Mouse (Mus musculus): Measurements from ENCODE around the gene Zfp865. TPM values are rescaled to one million over a fixed set of nuclear protein-coding genes. Genes with fewer than 3 reads are reported as not detected.

The Zfp865 gene
- 6.7 and 7.3 TPM in 2 replicates for polyA plus RNA-seq (2014; fragmentation: Nextera tagmentation; extraction: Ambion mirVana)

DNA sequence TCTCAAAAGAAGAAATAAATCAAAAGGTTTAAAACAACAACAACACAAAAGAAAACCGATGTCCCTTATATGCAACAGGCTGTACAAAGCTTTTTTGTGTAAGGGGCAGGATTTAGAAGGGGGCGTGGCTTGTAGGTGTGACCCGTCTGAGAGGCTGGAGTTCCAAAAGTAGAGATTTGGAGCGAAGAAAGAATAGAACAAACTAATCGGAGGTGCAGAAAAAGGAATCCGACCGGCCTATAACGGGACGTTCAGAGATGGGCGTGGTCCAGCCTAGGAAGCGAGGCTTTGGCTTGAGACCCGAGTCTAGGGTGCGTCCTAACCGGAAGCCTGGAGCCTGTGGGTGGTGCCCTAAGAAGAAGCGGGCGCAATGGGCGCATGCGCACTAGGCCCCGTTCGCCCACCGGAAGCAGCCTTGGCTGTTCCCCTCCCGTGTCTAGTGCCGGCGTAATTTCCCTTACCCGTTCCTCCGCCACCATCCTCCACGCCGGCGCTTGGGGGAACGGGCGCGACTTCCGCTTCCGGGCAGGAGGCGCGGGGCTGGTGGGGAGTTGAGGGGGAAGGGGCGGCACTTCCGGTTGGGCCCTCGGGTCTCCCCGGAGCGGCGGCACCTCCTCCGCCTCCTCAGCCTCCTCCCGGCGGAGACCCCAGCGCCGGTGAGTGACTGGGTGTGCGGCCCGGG lies at the start of gene Zfp865, which contains the start of gene Ccdc106:
Gene Zfp865, plus strand, starts transcription at position 377 of the 682 bp plus-strand sequence.
Gene Ccdc106, plus strand, starts transcription at position 554 of the 682 bp plus-strand sequence.
- Histone ChIP-seq H3K4me2 (ENCODE audit: low read depth, low read length, severe bottlenecking) (peak within 1 kb of the TSS; percentile 68), H3K4me1 (replicated peaks; ENCODE audit: control insufficient read depth, insufficient read depth, low read length) (peaks cover 3% of the 10 kb centered on the region; the same call in 1 of the 2 replicates), H3K9me3 (ENCODE audit: control insufficient read depth, low read length) (no peaks in the 10 kb centered on the region), H3K4me3 (ENCODE audit: low read depth, low read length) (peak within 1 kb of the TSS; percentile 86), H3K9ac (ENCODE audit: low read length) (peak within 1 kb of the TSS; percentile 95), H3K27ac (ENCODE audit: low read depth, low read length) (peak within 1 kb of the TSS; percentile 90), H3K27me3 (ENCODE audit: control insufficient read depth, insufficient read depth, low read length) (no peaks in the 10 kb centered on the region), H3K36me3 (ENCODE audit: control insufficient read depth, insufficient read depth, low read length) (no peaks in the 10 kb centered on the region; the same call in 1 of the 2 replicates)
- DNase-seq (ENCODE audit: low spot score) (peak; percentile 99), ATAC-seq (replicated peaks; ENCODE audit: low FRiP score) (peak; percentile 89)
- WGBS, result under 1% methylated on average over 47 of the region's 49 CpGs

DNA sequence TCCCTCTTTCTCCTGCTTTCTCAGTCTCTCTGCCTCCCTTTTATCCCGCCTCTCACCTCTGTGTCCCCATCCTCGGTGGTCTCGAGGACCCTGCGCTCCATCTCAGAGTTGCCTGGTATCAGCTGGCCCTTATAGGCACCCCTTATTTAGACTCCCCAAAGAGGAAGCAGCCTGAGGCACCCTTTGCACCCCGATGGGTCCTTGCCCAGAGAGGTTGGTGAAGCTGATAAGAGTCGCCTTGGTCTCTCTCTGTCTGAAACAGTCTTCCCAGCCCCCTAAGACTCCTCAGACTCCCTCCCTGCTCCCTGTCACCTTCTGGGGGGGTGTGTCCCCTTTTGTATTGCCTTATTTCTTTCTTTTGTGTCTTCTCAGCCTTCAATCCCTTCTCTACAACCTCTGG lies 49.1 kb upstream of the Zfp865 start, which contains the start of gene Sbk3:
Gene Sbk3, minus strand, starts transcription at position 101 of the 400 bp plus-strand sequence.
- Histone ChIP-seq H3K4me2 (ENCODE audit: low read depth, low read length, severe bottlenecking) (no peak within 1 kb of the TSS), H3K9me3 (ENCODE audit: control insufficient read depth, low read length) (no peaks in the 10 kb centered on the region), H3K4me1 (replicated peaks; ENCODE audit: control insufficient read depth, insufficient read depth, low read length) (no peaks in the 10 kb centered on the region), H3K27ac (ENCODE audit: low read depth, low read length) (no peak within 1 kb of the TSS), H3K27me3 (ENCODE audit: control insufficient read depth, insufficient read depth, low read length) (no peaks in the 10 kb centered on the region), H3K4me3 (ENCODE audit: low read depth, low read length) (no peak within 1 kb of the TSS), H3K36me3 (ENCODE audit: control insufficient read depth, insufficient read depth, low read length) (no peaks in the 10 kb centered on the region), H3K9ac (ENCODE audit: low read length) (peak within 1 kb of the TSS; percentile 2; the same call in 1 of the 2 replicates)
- WGBS, result 31% methylated on average over 6 of the region's 6 CpGs
- ATAC-seq (replicated peaks; ENCODE audit: low FRiP score) (no peak), DNase-seq (ENCODE audit: low spot score) (peak; percentile 48)

DNA sequence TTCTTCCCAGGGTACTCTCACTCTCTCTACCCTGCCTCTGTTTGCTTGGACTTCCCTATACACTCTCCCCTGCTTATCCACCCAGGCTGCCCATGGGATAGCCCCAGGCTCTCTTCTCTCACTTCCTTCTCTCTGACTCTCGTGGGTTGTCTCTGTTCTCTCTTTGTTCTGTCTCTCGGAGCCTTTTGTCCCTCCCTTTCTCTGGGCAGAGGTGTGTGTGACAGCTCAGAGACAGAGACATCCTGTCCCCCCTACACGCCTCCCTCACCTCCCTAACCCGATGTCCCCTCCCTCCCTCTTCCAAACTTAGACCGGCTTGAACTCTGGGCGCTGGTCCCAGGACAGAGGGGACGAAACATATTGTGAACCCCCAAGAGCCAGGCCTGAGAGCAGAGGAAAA lies 48.5 kb upstream of the Zfp865 start:
- H3K27ac ChIP-seq (ENCODE audit: low read depth, low read length), result no peak overlapping the region
- H3K9me3 ChIP-seq (ENCODE audit: control insufficient read depth, low read length), result no peaks in the 10 kb centered on the region
- no peaks in the 10 kb centered on the region for H3K27me3 ChIP-seq (ENCODE audit: control insufficient read depth, insufficient read depth, low read length)
- DNase-seq (ENCODE audit: low spot score), result peak; percentile 34
- H3K4me1 ChIP-seq (replicated peaks; ENCODE audit: control insufficient read depth, insufficient read depth, low read length), result no peaks in the 10 kb centered on the region
- H3K4me3 ChIP-seq (ENCODE audit: low read depth, low read length), result no peak overlapping the region
- ATAC-seq (replicated peaks; ENCODE audit: low FRiP score), result no peak
- no peak overlapping the region for H3K9ac ChIP-seq (ENCODE audit: low read length)
- 34% methylated on average over 7 of the region's 7 CpGs for WGBS
- no peaks in the 10 kb centered on the region for H3K36me3 ChIP-seq (ENCODE audit: control insufficient read depth, insufficient read depth, low read length)
- no peak overlapping the region for H3K4me2 ChIP-seq (ENCODE audit: low read depth, low read length, severe bottlenecking)

DNA sequence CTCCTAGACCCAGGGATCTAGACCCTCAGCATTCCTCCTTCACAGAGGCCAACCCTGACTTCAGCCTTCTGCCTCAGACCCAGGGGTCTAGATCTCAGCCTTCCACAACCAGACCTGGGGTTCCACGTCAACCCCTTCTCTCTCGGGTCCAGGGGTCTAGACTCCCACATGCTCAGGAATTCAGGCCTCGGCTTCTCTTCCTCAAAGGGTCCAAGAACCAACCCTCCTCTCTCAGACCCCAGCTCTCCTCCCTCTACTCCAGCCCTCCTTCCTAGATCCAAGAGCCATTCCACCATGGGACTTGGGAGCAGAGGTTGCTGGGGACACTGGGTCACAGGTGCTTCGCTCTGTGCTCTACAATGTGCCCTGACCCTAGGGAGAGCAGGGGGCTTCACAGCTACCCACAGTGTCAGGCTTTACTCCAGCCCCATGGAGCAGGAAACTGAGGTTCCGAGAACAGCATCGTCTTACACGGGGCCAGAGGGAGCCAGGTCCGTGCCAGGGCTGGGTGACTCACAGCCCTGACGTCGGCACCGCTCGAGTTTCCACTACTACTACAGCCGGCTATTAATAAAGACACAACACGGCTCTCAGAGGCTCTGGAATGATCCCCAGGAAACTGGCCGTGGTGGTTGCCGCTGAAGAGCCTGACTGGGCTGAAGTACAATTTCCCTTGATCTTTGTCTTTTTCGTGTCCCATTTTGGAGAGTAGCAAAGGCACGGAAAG lies 47.7 kb upstream of the Zfp865 start:
- H3K9me3 ChIP-seq (ENCODE audit: control insufficient read depth, low read length), result peaks cover 3% of the 10 kb centered on the region; the same call in 1 of the 2 replicates
- H3K27ac ChIP-seq (ENCODE audit: low read depth, low read length), result no peak overlapping the region
- no peaks in the 10 kb centered on the region for H3K36me3 ChIP-seq (ENCODE audit: control insufficient read depth, insufficient read depth, low read length)
- H3K9ac ChIP-seq (ENCODE audit: low read length), result no peak overlapping the region
- H3K4me3 ChIP-seq (ENCODE audit: low read depth, low read length), result no peak overlapping the region
- no peaks in the 10 kb centered on the region for H3K27me3 ChIP-seq (ENCODE audit: control insufficient read depth, insufficient read depth, low read length)
- no peak for ATAC-seq (replicated peaks; ENCODE audit: low FRiP score)
- no peaks in the 10 kb centered on the region for H3K4me1 ChIP-seq (replicated peaks; ENCODE audit: control insufficient read depth, insufficient read depth, low read length)
- 79% methylated on average over 18 of the region's 18 CpGs for WGBS
- no peak overlapping the region for H3K4me2 ChIP-seq (ENCODE audit: low read depth, low read length, severe bottlenecking)
- DNase-seq (ENCODE audit: low spot score), result peak; percentile 35

DNA sequence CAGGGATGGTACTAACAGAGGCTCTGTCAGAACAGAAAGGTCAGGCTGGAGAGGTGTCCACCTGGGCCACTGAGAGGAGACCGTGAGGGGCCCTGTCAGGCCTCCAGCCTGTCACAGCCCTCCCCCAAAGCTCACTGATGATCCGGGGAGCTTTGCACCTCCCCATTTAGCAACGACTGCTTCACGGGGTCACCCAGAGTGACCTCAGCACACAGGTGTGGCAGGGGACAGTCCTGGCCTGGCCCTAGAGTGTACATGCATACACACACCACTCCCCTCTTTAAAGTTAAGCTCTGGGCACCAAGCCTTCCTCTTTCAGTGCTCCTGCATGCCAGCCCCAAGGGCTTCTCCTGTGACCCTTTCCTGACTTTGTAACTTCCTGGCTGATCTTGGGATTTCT lies 44.7 kb upstream of the Zfp865 start:
- DNase-seq (ENCODE audit: low spot score) (no peak), ATAC-seq (replicated peaks; ENCODE audit: low FRiP score) (no peak)
- Histone ChIP-seq H3K9me3 (ENCODE audit: control insufficient read depth, low read length) (peaks cover 3% of the 10 kb centered on the region; the same call in 1 of the 2 replicates), H3K4me2 (ENCODE audit: low read depth, low read length, severe bottlenecking) (no peak overlapping the region), H3K27ac (ENCODE audit: low read depth, low read length) (no peak overlapping the region), H3K36me3 (ENCODE audit: control insufficient read depth, insufficient read depth, low read length) (no peaks in the 10 kb centered on the region), H3K4me1 (replicated peaks; ENCODE audit: control insufficient read depth, insufficient read depth, low read length) (no peaks in the 10 kb centered on the region), H3K4me3 (ENCODE audit: low read depth, low read length) (no peak overlapping the region), H3K27me3 (ENCODE audit: control insufficient read depth, insufficient read depth, low read length) (no peaks in the 10 kb centered on the region), H3K9ac (ENCODE audit: low read length) (no peak overlapping the region)
- 64% methylated on average over 4 of the region's 4 CpGs for WGBS

DNA sequence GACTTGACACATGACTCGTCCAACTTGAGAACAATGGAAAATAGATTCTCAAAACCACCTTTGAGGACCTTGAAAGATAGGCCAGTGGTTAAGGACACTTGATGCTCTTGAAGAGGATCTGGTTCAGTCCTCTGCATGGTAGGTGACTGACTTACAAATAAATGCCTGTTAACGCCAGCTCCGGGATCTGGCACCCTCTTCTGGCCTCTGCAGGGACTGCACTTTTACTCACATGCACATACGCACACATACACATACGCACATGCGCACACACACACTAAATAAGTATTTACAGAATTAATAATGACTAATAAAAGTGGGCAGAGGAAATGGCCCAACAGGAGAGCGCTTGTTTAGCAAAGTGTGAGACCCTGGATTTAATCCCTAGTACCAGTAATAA lies 43.3 kb upstream of the Zfp865 start:
- no peak overlapping the region for H3K4me2 ChIP-seq (ENCODE audit: low read depth, low read length, severe bottlenecking)
- 86% methylated on average over 7 of the region's 7 CpGs for WGBS
- ATAC-seq (replicated peaks; ENCODE audit: low FRiP score), result no peak
- H3K9ac ChIP-seq (ENCODE audit: low read length), result no peak overlapping the region
- no peaks in the 10 kb centered on the region for H3K36me3 ChIP-seq (ENCODE audit: control insufficient read depth, insufficient read depth, low read length)
- H3K27me3 ChIP-seq (ENCODE audit: control insufficient read depth, insufficient read depth, low read length), result no peaks in the 10 kb centered on the region
- no peak overlapping the region for H3K4me3 ChIP-seq (ENCODE audit: low read depth, low read length)
- peaks cover 3% of the 10 kb centered on the region; the same call in 1 of the 2 replicates for H3K9me3 ChIP-seq (ENCODE audit: control insufficient read depth, low read length)
- H3K27ac ChIP-seq (ENCODE audit: low read depth, low read length), result no peak overlapping the region
- no peak for DNase-seq (ENCODE audit: low spot score)
- H3K4me1 ChIP-seq (replicated peaks; ENCODE audit: control insufficient read depth, insufficient read depth, low read length), result no peaks in the 10 kb centered on the region

DNA sequence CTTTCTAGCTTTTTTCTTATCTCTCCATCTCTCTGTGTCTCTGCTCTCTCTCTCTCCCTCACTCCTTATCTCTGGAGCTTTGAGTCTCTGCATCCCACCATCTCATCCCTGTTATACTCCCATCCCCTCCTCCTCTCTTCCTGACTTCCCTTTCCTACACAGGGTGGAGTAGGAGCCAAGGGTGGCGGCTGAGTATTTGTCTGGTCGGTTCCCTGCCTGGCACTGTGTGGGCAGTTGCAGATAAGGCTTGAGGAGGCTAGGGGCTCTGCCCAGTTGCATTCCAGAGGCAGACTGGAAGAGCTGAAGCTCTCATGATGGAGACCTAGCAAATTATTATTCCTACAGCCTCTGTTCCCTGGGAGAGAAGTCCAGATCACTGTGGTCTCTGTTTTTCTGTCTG lies 31.9 kb upstream of the Zfp865 start:
- H3K4me1 ChIP-seq (replicated peaks; ENCODE audit: control insufficient read depth, insufficient read depth, low read length), result no peaks in the 10 kb centered on the region
- WGBS, result 64% methylated on average over 2 of the region's 2 CpGs
- H3K27me3 ChIP-seq (ENCODE audit: control insufficient read depth, insufficient read depth, low read length), result peaks cover under 1% of the 10 kb centered on the region; the same call in 1 of the 2 replicates
- H3K27ac ChIP-seq (ENCODE audit: low read depth, low read length), result no peak overlapping the region
- H3K4me3 ChIP-seq (ENCODE audit: low read depth, low read length), result no peak overlapping the region
- no peaks in the 10 kb centered on the region for H3K9me3 ChIP-seq (ENCODE audit: control insufficient read depth, low read length)
- peaks cover 2% of the 10 kb centered on the region; the same call in 1 of the 2 replicates for H3K36me3 ChIP-seq (ENCODE audit: control insufficient read depth, insufficient read depth, low read length)
- no peak overlapping the region for H3K9ac ChIP-seq (ENCODE audit: low read length)
- DNase-seq (ENCODE audit: low spot score), result no peak
- no peak for ATAC-seq (replicated peaks; ENCODE audit: low FRiP score)
- no peak overlapping the region for H3K4me2 ChIP-seq (ENCODE audit: low read depth, low read length, severe bottlenecking)

DNA sequence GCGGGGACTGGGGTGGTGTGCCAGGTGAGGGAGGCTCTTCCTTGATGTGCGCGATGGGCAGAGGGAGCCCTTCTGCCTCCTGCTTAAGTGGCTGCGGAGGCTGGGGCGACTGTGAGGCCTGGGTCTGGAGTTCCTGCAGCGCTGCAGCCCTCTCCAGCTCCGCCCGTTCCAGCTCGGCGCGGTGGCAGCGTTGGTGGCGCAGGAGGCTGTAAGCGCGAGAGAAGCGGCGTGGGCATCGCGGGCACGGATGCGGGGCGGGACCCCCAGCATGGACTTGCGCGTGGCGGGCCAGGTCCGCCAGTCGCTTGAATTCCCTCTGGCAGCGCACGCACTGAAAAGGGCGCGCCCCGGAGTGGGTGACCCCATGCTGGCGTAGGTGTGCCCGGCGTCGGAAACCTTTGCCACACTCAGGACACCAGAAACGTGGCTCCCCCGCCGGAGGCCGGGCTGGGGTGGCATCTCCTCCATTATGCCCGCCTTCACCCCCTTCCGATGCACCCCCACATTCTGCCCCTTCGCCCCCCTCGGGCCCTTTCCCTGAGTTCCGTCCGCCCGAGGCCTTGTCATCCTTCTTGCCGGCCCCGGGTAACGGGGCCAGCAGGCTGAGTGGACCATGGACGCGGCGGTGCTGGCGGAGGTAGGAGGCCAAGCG lies 26.7 kb upstream of the Zfp865 start:
- ATAC-seq (replicated peaks; ENCODE audit: low FRiP score) (no peak), DNase-seq (ENCODE audit: low spot score) (no peak)
- Histone ChIP-seq H3K9me3 (ENCODE audit: control insufficient read depth, low read length) (no peaks in the 10 kb centered on the region), H3K9ac (ENCODE audit: low read length) (no peak overlapping the region), H3K4me1 (replicated peaks; ENCODE audit: control insufficient read depth, insufficient read depth, low read length) (peaks cover 20% of the 10 kb centered on the region), H3K36me3 (ENCODE audit: control insufficient read depth, insufficient read depth, low read length) (peaks cover 2% of the 10 kb centered on the region; the same call in 1 of the 2 replicates), H3K4me3 (ENCODE audit: low read depth, low read length) (0 out of 2 replicates have a peak overlapping the region, but pooled peaks have one; percentile 0), H3K27me3 (ENCODE audit: control insufficient read depth, insufficient read depth, low read length) (peaks cover 15% of the 10 kb centered on the region), H3K27ac (ENCODE audit: low read depth, low read length) (no peak overlapping the region), H3K4me2 (ENCODE audit: low read depth, low read length, severe bottlenecking) (peak overlapping the region; percentile 26; the same call in 1 of the 2 replicates)
- 35% methylated on average over 55 of the region's 55 CpGs for WGBS

Measured in forebrain, embryonic 11.5 days (tissue).